Comparison of ENCODE assay signal across 9 mouse cellular contexts in the genomic region with DNA sequence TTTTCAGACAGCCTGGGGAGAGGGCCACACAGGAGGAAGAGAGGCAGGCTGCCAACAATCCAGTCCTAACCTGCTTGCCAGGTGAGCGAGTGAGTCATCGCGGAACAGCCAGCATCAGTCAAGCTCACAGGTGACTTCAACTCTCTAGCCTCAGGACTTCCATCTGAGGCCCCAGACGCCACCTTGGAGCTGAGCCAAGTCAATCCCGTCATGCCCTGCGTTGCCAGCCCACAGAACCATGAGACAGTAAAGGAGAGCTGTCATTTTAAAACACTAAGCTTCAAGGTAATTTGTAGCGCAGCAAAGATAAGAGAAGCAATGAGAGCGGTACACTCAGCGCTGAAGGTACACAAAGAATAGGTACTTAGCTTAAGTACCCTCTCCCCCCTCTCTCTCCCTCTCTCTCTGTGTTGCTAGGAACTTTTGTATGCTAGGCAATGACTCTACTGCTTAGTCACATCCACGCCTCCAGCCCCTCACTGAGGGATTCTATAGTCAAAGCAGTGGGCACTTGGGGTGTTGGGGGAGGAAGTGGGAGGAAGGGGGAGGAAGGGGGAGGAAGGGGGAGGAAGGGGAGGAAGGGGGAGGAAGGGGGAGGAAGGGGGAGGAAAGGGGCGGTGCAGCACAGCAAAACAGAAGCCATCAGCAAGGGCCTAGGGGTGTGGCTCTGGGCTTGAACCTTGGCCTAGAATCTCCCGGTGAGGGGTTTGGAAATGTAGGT. TPM values are rescaled to one million over a fixed set of nuclear protein-coding genes. Genes with fewer than 3 reads are reported as not detected.
DNase-seq lines count a peak whose midpoint lies in the region; ATAC-seq and TF ChIP-seq lines count a peak whose summit lies in the region.
"Had no signal": no experiment of that assay in that cellular context is flagged by ENCODE, and none has a peak within 500 bp of the region (broad histone marks: within the 10 kb centered on the region; RNA-seq: fewer than 3 reads in every experiment).

No protein-coding gene starts in this region.

- H3K4me3 ChIP-seq in gastrocnemius, adult 2 months = no peak overlapping the region
- no peak overlapping the region for H3K4me3 ChIP-seq in heart, embryonic 16.5 days (ENCODE audit: low read length)
- H3K4me3 ChIP-seq in liver, embryonic 12.5 days = no peak overlapping the region
- H3K4me3 ChIP-seq in neural tube, embryonic 14.5 days (ENCODE audit: low read depth, low read length) = no peak overlapping the region
- H3K4me3 ChIP-seq: layer of hippocampus, adult 2 months had no signal

- peak overlapping the region; percentile 0 for H3K4me2 ChIP-seq in heart, embryonic 16.5 days (ENCODE audit: low read depth, low read length)
- H3K4me2 ChIP-seq in liver, embryonic 12.5 days = no peak overlapping the region
- peak overlapping the region; percentile 20; the same call in 1 of the 2 replicates for H3K4me2 ChIP-seq in neural tube, embryonic 14.5 days (ENCODE audit: low read depth, low read length)

- ATAC-seq in heart, embryonic 16.5 days (replicated peaks; ENCODE audit: extremely low read depth, insufficient read depth, low FRiP score) = peak; percentile 42; the same call in 1 of the 2 replicates
- ATAC-seq in liver, embryonic 12.5 days = peak; percentile 44
- no peak for ATAC-seq in neural tube, embryonic 14.5 days (ENCODE audit: low read depth)

- DNase-seq in gastrocnemius, adult 2 months = peak; percentile 28
- no peak for DNase-seq in gastrocnemius, postnatal 36 days
- DNase-seq in CD4-positive helper T cell, adult 2 months (ENCODE audit: low read depth, low spot score) = peak; percentile 90
- peak; percentile 33 for DNase-seq in c-Kit-positive CD71-positive TER-119-positive erythroid progenitor cells, embryonic 14.5 days (ENCODE audit: low spot score)
- peak; percentile 87 for DNase-seq in thymus, postnatal 25 days

- no peaks in the 10 kb centered on the region for H3K36me3 ChIP-seq in heart, embryonic 16.5 days (ENCODE audit: control insufficient read depth, insufficient read depth)
- no peaks in the 10 kb centered on the region for H3K36me3 ChIP-seq in liver, embryonic 12.5 days
- no peaks in the 10 kb centered on the region for H3K36me3 ChIP-seq in neural tube, embryonic 14.5 days (ENCODE audit: control insufficient read depth, insufficient read depth, low read length)

- 45% methylated on average over 12 of the region's 12 CpGs for WGBS in heart, embryonic 16.5 days
- WGBS in liver, embryonic 12.5 days (ENCODE audit: insufficient replicate concordance) = 59% methylated on average over 12 of the region's 12 CpGs
- 60% methylated on average over 12 of the region's 12 CpGs for WGBS in neural tube, embryonic 14.5 days

- no peak for TF ChIP-seq CTCF in gastrocnemius, adult 2 months (IDR thresholded peaks at IDR 0.05)

- H3K4me1 ChIP-seq in heart, embryonic 16.5 days (ENCODE audit: control insufficient read depth, insufficient read depth, low read length) = peaks cover 5% of the 10 kb centered on the region
- H3K4me1 ChIP-seq in liver, embryonic 12.5 days = peaks cover 17% of the 10 kb centered on the region
- no peaks in the 10 kb centered on the region for H3K4me1 ChIP-seq in neural tube, embryonic 14.5 days (ENCODE audit: control insufficient read depth, insufficient read depth, low read length)

- no peak overlapping the region for H3K9ac ChIP-seq in heart, embryonic 16.5 days (ENCODE audit: low read length)
- no peak overlapping the region; the same call in 1 of the 2 replicates for H3K9ac ChIP-seq in liver, embryonic 12.5 days
- no peak overlapping the region for H3K9ac ChIP-seq in neural tube, embryonic 14.5 days (replicated peaks; ENCODE audit: low read depth, low read length)

- no peak overlapping the region for H3K27ac ChIP-seq in gastrocnemius, adult 2 months
- H3K27ac ChIP-seq in heart, embryonic 16.5 days (ENCODE audit: low read length) = peak overlapping the region; percentile 53; the same call in 1 of the 2 replicates
- H3K27ac ChIP-seq in liver, embryonic 12.5 days = peak overlapping the region; percentile 3; the same call in 1 of the 2 replicates
- H3K27ac ChIP-seq in neural tube, embryonic 14.5 days (ENCODE audit: low read depth, low read length) = peak overlapping the region; percentile 39; the same call in 1 of the 2 replicates
- H3K27ac ChIP-seq: layer of hippocampus, adult 2 months had no signal

- intact Hi-C loops in gastrocnemius, adult 2 months (cut with DNase I) = no loop called here
- intact Hi-C loops in gastrocnemius, postnatal 36 days (cut with DNase I) = no loop called here

- H3K9me3 ChIP-seq in heart, embryonic 16.5 days (replicated peaks; ENCODE audit: control insufficient read depth, low read length) = no peaks in the 10 kb centered on the region
- no peaks in the 10 kb centered on the region for H3K9me3 ChIP-seq in liver, embryonic 12.5 days (replicated peaks)
- no peaks in the 10 kb centered on the region for H3K9me3 ChIP-seq in neural tube, embryonic 14.5 days (ENCODE audit: control insufficient read depth, low read length)

- H3K27me3 ChIP-seq in heart, embryonic 16.5 days (ENCODE audit: control insufficient read depth, insufficient read depth, low read length) = no peaks in the 10 kb centered on the region
- H3K27me3 ChIP-seq in liver, embryonic 12.5 days (replicated peaks) = no peaks in the 10 kb centered on the region; the same call in 1 of the 2 replicates
- no peaks in the 10 kb centered on the region for H3K27me3 ChIP-seq in neural tube, embryonic 14.5 days (ENCODE audit: control insufficient read depth, insufficient read depth, low read length)

RNA-seq across cellular contexts. Expression of a gene that starts 22.5 kb away (rescaled TPM):
- total RNA-seq in gastrocnemius, adult 2 months (2021) = 10 to 100 TPM in 1 of 2 experiments, 1 to 10 TPM in 1; 3.3 to 10.3 TPM
- 1 to 10 TPM; 3.8 to 4.6 TPM for total RNA-seq in gastrocnemius, postnatal 36 days (2021)
- 19.4 and 21.0 TPM in 2 replicates for polyA plus RNA-seq in heart, embryonic 16.5 days (2015; fragmentation: Nextera tagmentation; extraction: Ambion mirVana)
- polyA plus RNA-seq in liver, embryonic 12.5 days (2016; fragmentation: Nextera tagmentation; extraction: Ambion mirVana) = 44.3 and 47.2 TPM in 2 replicates
- polyA plus RNA-seq in neural tube, embryonic 14.5 days (2014; fragmentation: Nextera tagmentation; extraction: Ambion mirVana) = 11.3 and 12.9 TPM in 2 replicates

RNA-seq across cellular contexts. Expression of a gene that starts 34.3 kb away (rescaled TPM):
- total RNA-seq in gastrocnemius, adult 2 months (2021) = under 1 TPM; 0.05 to 0.45 TPM
- under 1 TPM; 0.20 to 0.28 TPM for total RNA-seq in gastrocnemius, postnatal 36 days (2021)
- 1.6 and 1.9 TPM in 2 replicates for polyA plus RNA-seq in heart, embryonic 16.5 days (2015; fragmentation: Nextera tagmentation; extraction: Ambion mirVana)
- 0.33 and 0.38 TPM in 2 replicates for polyA plus RNA-seq in liver, embryonic 12.5 days (2016; fragmentation: Nextera tagmentation; extraction: Ambion mirVana)
- polyA plus RNA-seq in neural tube, embryonic 14.5 days (2014; fragmentation: Nextera tagmentation; extraction: Ambion mirVana) = 13.6 and 22.3 TPM in 2 replicates

RNA-seq across cellular contexts. Expression of a gene that starts 38.5 kb away (rescaled TPM):
- 10 to 100 TPM; 43.5 to 58.6 TPM for total RNA-seq in gastrocnemius, adult 2 months (2021)
- 10 to 100 TPM; 52.2 to 55.6 TPM for total RNA-seq in gastrocnemius, postnatal 36 days (2021)
- 164 and 189 TPM in 2 replicates for polyA plus RNA-seq in heart, embryonic 16.5 days (2015; fragmentation: Nextera tagmentation; extraction: Ambion mirVana)
- polyA plus RNA-seq in liver, embryonic 12.5 days (2016; fragmentation: Nextera tagmentation; extraction: Ambion mirVana) = 96.0 and 99.2 TPM in 2 replicates
- polyA plus RNA-seq in neural tube, embryonic 14.5 days (2014; fragmentation: Nextera tagmentation; extraction: Ambion mirVana) = 80.1 and 85.1 TPM in 2 replicates

Comparison
In these comparisons a context has a peak if more than half of its experiments do, and no peak if none do; other contexts are left out.
1. DNase-seq: peak in gastrocnemius, adult 2 months (single experiment), CD4-positive helper T cell, adult 2 months (single experiment), c-Kit-positive CD71-positive TER-119-positive erythroid progenitor cells, embryonic 14.5 days (single experiment) and thymus, postnatal 25 days (single experiment); none in gastrocnemius, postnatal 36 days (0 of 2).